Mouse (Mus musculus): ENCODE measurements around the gene Susd2.

- no peak for TF ChIP-seq POLR2A (IDR thresholded peaks at IDR 0.05; ENCODE audit: borderline replicate concordance, extremely low read depth, low read depth, low read length)
- TF ChIP-seq CTCF (IDR thresholded peaks at IDR 0.05; ENCODE audit: insufficient read depth, low read length), result no peak
These were observed 44.8 kb upstream of the Susd2 start for GRCm38 (mm10) chr10:75688598-75688997.
